ENCODE assay signal across 20 mouse cellular contexts in genomic region chr11:93501671-93502070, GRCm38 (mm10).
"Had no signal": no experiment of that assay in that cellular context is flagged by ENCODE, and none has a peak within 500 bp of the region (broad histone marks: within the 10 kb centered on the region; RNA-seq: fewer than 3 reads in every experiment).

No protein-coding gene starts in this region.

- ATAC-seq: liver, postnatal 0 days; lung, postnatal 0 days; midbrain, embryonic 15.5 days had no signal

- H3K4me2 ChIP-seq: kidney, embryonic 15.5 days; limb, embryonic 12.5 days; limb, embryonic 15.5 days; liver, embryonic 11.5 days; lung, embryonic 14.5 days; midbrain, embryonic 12.5 days; midbrain, embryonic 15.5 days; stomach, embryonic 15.5 days had no signal

- DNase-seq: kidney, postnatal 10 days; kidney, postnatal 36 days; left cerebral cortex, postnatal 4 days; liver, postnatal 0 days; lung, embryonic 14.5 days; right cerebral cortex, adult 18-20 months; right cerebral cortex, postnatal 14 days; right cerebral cortex, postnatal 4 days; thymus, postnatal 25 days had no signal

- H3K9ac ChIP-seq: kidney, embryonic 15.5 days; limb, embryonic 12.5 days; limb, embryonic 15.5 days; liver, embryonic 14.5 days; liver, postnatal 0 days; lung, embryonic 14.5 days; midbrain, embryonic 12.5 days; midbrain, embryonic 15.5 days; stomach, embryonic 15.5 days had no signal

- H3K4me1 ChIP-seq: limb, embryonic 15.5 days; midbrain, embryonic 12.5 days; stomach, embryonic 15.5 days had no signal

- H3K27me3 ChIP-seq: kidney, embryonic 15.5 days; limb, embryonic 12.5 days; limb, embryonic 15.5 days; midbrain, embryonic 12.5 days; midbrain, embryonic 15.5 days; stomach, embryonic 15.5 days had no signal

- H3K27ac ChIP-seq: kidney, embryonic 15.5 days; limb, embryonic 12.5 days; limb, embryonic 15.5 days; liver, embryonic 14.5 days; macrophage; midbrain, embryonic 12.5 days; midbrain, embryonic 15.5 days; stomach, embryonic 15.5 days had no signal

- H3K4me3 ChIP-seq: kidney, embryonic 15.5 days; limb, embryonic 12.5 days; limb, embryonic 15.5 days; midbrain, embryonic 12.5 days; midbrain, embryonic 15.5 days; myocyte; stomach, embryonic 15.5 days had no signal

- H3K36me3 ChIP-seq: kidney, embryonic 15.5 days; limb, embryonic 12.5 days; limb, embryonic 15.5 days; midbrain, embryonic 12.5 days; midbrain, embryonic 15.5 days; stomach, embryonic 15.5 days had no signal

- H3K9me3 ChIP-seq: kidney, embryonic 15.5 days; limb, embryonic 12.5 days; limb, embryonic 15.5 days; midbrain, embryonic 12.5 days; midbrain, embryonic 15.5 days; stomach, embryonic 15.5 days had no signal
